Mouse (Mus musculus) heart, embryonic 10.5 days (tissue): ENCODE results near the gene Ifnz. TPM values are rescaled to one million over a fixed set of nuclear protein-coding genes. Genes with fewer than 3 reads are reported as not detected.
"Not testable (repeated sequence)": the region's sequence is repeated elsewhere in the genome, so short reads cannot be mapped to it uniquely, and the experiment has no call there.

Experiments used
- DNase-seq: peaks from one replicate; pipeline ENCODE4 v3.0.0-alpha.2; 2017; ENCODE audit warnings: low spot score
- H3K27ac ChIP-seq: fragments of 300-500 bp; sonication (generic); 2 replicates; pipeline ENCODE4 v1.5.1; 2016; ENCODE audit warnings: mild to moderate bottlenecking
- H3K27me3 ChIP-seq: fragments of 300-500 bp; sonication (generic); 2 replicates; pipeline ENCODE4 v1.6.1; 2016; ENCODE audit warnings: mild to moderate bottlenecking; ENCODE audit not compliant: poor library complexity, insufficient read depth, severe bottlenecking
- H3K36me3 ChIP-seq: fragments of 300-500 bp; sonication (generic); 2 replicates; pipeline ENCODE4 v1.6.1; 2016; ENCODE audit warnings: mild to moderate bottlenecking, moderate library complexity
- H3K4me1 ChIP-seq: fragments of 300-500 bp; sonication (generic); 2 replicates; pipeline ENCODE4 v1.6.1; 2016; ENCODE audit warnings: mild to moderate bottlenecking
- H3K4me3 ChIP-seq: fragments of 300-500 bp; sonication (generic); 2 replicates; pipeline ENCODE4 v1.5.1; 2016; ENCODE audit warnings: mild to moderate bottlenecking, moderate library complexity
- H3K9me3 ChIP-seq: fragments of 300-500 bp; sonication (generic); 2 replicates; pipeline ENCODE4 v1.6.1; 2016; ENCODE audit warnings: mild to moderate bottlenecking, moderate library complexity
- WGBS: fragments of 180-500 bp; shearing (Covaris S2); methylation state at CpG from one replicate; pipeline ENCODE4 v1.1.7; 2016; 5-methylcytosine and 5-hydroxymethylcytosine counted together
- polyA plus RNA-seq: library from polyadenylated mRNA; unstranded; fragments of >200 nt; fragmentation: Nextera tagmentation; extraction: Ambion mirVana; gene quantifications from 2 replicates; pipeline ENCODE4 v1.2.1, GENCODE M21; 2016

Ifnz gene
- polyA plus RNA-seq, 1 experiment from 2014 or later, result not detected

DNA sequence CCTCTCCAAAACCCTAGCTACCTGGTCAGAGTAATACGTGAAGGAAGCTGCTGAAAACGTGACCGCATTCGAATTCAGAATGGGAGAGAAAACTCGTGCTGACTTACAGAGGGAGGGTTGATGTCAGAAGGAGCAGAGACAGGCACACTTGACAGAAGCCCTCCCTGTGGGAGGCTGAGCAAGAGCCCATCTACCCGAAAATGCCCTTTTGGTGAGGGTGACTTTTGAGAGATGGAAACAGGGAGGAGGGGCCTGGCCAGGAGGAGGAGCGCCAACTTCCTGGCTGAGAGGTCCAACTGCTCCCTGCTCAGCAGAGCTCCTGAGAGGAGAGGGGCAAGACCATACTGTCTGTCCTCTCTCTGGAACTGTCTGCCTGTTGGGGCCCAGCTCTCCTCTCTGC, 17.4 kb downstream of the Ifnz start, which contains the start of gene Gm13285:
Gene Gm13285, plus strand, starts transcription at position 301 of the 400 bp plus-strand sequence.
- WGBS, result 16% methylated on average over 6 of the region's 7 CpGs

DNA sequence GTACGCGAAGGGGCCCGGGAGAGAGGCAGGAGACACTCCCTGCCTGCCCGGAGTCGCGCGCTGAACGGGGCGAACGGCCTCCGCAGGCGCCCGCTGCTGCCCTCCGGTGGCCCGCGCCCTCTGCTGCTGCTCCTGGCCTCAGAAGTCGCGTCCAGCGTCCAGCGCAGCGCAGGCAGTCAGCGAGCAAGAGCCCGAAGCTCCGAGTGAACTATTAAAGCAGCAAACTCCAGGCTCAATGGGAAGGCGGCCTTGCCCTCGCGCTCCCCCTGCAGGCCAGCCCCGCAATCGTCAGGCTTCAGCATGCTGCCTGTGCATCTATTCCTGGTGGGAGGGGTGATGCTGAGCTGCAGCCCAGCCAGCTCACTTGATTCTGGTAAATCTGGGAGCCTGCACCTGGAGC, 21.0 kb downstream of the Ifnz start, which contains the start of gene Gm13287:
Gene Gm13287, plus strand, starts transcription at position 301 of the 400 bp plus-strand sequence.
- not testable (repeated sequence) for H3K27me3 ChIP-seq, DNase-seq, H3K27ac ChIP-seq, H3K9me3 ChIP-seq, H3K4me3 ChIP-seq, H3K4me1 ChIP-seq, H3K36me3 ChIP-seq
- WGBS, result no CpG with 5 or more reads among the region's 29 CpGs

More for the DNA sequence above, 17.4 kb downstream of the Ifnz start, which contains the start of gene Gm13285:
- not testable (repeated sequence) for H3K4me1 ChIP-seq, H3K36me3 ChIP-seq, H3K4me3 ChIP-seq, DNase-seq, H3K27ac ChIP-seq, H3K27me3 ChIP-seq, H3K9me3 ChIP-seq

DNA sequence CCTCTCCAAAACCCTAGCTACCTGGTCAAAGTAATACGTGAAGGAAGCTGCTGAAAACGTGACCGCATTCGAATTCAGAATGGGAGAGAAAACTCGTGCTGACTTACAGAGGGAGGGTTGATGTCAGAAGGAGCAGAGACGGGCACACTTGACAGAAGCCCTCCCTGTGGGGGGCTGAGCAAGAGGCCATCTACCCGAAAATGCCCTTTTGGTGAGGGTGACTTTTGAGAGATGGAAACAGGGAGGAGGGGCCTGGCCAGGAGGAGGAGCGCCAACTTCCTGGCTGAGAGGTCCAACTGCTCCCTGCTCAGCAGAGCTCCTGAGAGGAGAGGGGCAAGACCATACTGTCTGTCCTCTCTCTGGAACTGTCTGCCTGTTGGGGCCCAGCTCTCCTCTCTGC, 23.3 kb downstream of the Ifnz start, which contains the start of gene Gm13288:
Gene Gm13288, plus strand, starts transcription at position 301 of the 400 bp plus-strand sequence.
- peak within 1 kb of the TSS; percentile 33; the same call in 1 of the 2 replicates for H3K4me3 ChIP-seq
- not testable (repeated sequence) for H3K9me3 ChIP-seq, H3K36me3 ChIP-seq, DNase-seq, H3K27me3 ChIP-seq, H3K27ac ChIP-seq, H3K4me1 ChIP-seq
- no CpG with 5 or more reads among the region's 8 CpGs for WGBS

DNA sequence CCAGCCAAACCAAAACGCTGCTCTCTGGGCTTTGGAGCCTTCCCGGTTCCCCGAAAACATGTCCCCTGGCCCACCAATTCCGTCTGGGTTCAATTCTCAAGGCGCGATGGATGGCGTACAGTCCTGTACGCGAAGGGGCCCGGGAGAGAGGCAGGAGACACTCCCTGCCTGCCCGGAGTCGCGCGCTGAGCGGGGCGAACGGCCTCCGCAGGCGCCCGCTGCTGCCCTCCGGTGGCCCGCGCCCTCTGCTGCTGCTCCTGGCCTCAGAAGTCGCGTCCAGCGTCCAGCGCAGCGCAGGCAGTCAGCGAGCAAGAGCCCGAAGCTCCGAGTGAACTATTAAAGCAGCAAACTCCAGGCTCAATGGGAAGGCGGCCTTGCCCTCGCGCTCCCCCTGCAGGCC, 23.8 kb downstream of the Ifnz start:
- H3K27me3 ChIP-seq, DNase-seq, H3K9me3 ChIP-seq, H3K4me1 ChIP-seq, H3K27ac ChIP-seq, H3K36me3 ChIP-seq: not testable (repeated sequence)
- peak overlapping the region; percentile 33; the same call in 1 of the 2 replicates for H3K4me3 ChIP-seq
- 0% methylated on average over 17 of the region's 34 CpGs for WGBS

DNA sequence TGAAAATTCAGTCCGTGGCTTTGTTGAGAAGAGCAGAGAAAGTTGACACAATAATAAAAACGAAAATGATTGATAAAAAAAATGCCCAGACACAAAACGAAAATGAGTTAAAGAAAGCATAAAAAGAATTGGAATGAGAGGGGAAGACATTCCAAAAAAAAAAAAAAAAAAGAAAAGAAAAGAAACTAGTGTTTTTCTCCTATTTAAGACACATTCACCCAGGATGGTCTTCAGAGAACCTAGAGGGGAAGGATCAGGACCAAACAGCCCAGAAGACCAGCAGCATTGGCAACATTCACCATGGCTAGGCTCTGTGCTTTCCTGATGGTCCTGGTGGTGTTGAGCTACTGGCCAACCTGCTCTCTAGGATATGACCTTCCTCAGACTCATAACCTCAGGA, 34.0 kb downstream of the Ifnz start, which contains the start of gene Ifna7:
Gene Ifna7, plus strand, starts transcription at position 301 of the 400 bp plus-strand sequence.
- Histone ChIP-seq H3K9me3 (no peaks in the 10 kb centered on the region), H3K36me3 (no peaks in the 10 kb centered on the region), H3K27ac (no peak within 1 kb of the TSS), H3K4me1 (no peaks in the 10 kb centered on the region), H3K4me3 (no peak within 1 kb of the TSS), H3K27me3 (no peaks in the 10 kb centered on the region)
- no peak for DNase-seq
- 58% methylated on average over 3 of the region's 3 CpGs for WGBS

DNA sequence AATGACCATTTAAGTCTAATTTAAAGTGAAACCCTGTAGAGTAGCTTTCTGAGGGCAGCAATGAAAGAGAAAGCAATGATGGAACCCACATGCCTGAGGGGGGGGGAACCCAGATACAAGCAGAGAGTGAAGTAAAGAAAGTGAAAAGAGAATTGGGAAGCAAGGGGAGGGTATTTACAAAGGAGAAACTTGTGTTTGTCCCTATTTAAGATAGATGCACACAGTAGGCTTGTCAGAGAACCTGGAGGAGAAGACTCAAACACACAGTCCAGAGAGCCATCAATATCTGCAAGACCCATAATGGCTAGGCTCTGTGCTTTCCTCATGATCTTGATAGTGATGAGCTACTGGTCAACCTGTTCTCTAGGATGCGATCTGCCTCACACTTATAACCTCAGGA, 37.7 kb downstream of the Ifnz start, which contains the start of gene Ifna11:
Gene Ifna11, plus strand, starts transcription at position 301 of the 400 bp plus-strand sequence.
- H3K36me3 ChIP-seq, result no peaks in the 10 kb centered on the region
- no peak within 1 kb of the TSS for H3K4me3 ChIP-seq
- no peak within 1 kb of the TSS for H3K27ac ChIP-seq
- no peaks in the 10 kb centered on the region for H3K9me3 ChIP-seq
- no peak for DNase-seq
- 64% methylated on average over 1 of the region's 1 CpGs for WGBS
- H3K4me1 ChIP-seq, result no peaks in the 10 kb centered on the region
- no peaks in the 10 kb centered on the region for H3K27me3 ChIP-seq

DNA sequence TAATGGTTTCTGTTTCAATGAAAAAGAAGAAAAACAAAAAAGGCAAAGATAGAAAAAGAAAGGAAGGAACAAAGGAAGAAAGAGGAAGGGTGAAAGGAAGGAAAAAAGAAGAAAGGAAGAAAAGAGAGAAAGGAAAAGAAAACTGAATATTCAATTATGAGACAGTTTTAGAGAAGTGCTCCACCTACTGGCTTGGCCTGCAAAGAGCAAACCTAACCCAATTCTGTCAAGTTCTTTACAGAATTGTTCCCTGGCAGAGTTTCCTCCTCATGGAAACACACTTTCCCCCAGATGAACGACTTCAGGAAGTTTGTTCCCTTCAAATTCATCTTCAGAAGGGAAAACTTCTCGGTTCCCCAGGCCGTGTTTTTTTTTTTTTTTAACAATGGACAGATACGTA, 41.1 kb downstream of the Ifnz start:
- WGBS, result 26% methylated on average over 4 of the region's 4 CpGs
- no peak for DNase-seq
- Histone ChIP-seq H3K4me1 (no peaks in the 10 kb centered on the region), H3K4me3 (no peak overlapping the region), H3K27ac (no peak overlapping the region), H3K9me3 (no peaks in the 10 kb centered on the region), H3K27me3 (no peaks in the 10 kb centered on the region), H3K36me3 (no peaks in the 10 kb centered on the region)

DNA sequence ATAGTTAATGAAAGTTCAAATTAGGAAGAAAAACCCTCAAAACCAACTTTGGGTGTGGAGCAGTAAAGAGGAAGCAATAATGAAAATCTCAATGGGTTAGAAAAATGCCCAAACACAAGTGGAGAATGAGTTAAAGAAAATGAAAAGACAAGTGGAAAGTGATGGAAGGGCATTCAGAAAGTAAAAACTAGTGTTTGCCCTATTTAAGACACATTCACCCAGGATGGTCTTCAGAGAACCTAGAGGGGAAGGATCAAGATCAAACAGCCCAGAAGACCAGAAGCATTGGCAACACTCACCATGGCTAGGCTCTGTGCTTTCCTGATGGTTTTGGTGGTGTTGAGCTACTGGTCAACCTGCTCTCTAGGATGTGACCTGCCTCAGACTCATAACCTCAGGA, 45.2 kb downstream of the Ifnz start, which contains the start of gene Ifna6:
Gene Ifna6, plus strand, starts transcription at position 301 of the 400 bp plus-strand sequence.
- not testable (repeated sequence) for H3K4me3 ChIP-seq, H3K4me1 ChIP-seq, H3K36me3 ChIP-seq, H3K27me3 ChIP-seq, H3K9me3 ChIP-seq, H3K27ac ChIP-seq, DNase-seq

DNA sequence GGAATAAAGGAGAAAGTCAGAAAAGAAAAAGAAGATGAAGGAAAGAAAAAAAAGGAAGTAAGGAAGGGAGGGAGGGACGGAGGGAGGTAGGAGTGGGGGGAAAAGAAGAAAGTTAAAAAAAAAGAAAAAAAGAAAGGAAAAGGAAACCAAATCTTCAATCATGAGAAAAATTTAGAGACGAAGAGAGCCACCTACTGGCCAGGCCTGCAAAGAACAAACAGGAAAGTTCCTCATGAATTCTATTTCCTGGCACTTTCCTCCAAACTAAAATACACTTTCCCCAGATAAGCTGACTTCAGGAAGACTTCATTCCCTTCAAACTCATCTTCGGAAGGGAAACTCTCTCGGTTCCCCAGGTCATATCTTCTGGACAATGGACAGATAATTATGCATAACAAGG, 48.6 kb downstream of the Ifnz start:
- DNase-seq, result no peak
- Histone ChIP-seq H3K9me3 (no peaks in the 10 kb centered on the region), H3K4me3 (no peak overlapping the region), H3K36me3 (no peaks in the 10 kb centered on the region), H3K27me3 (no peaks in the 10 kb centered on the region), H3K27ac (no peak overlapping the region), H3K4me1 (no peaks in the 10 kb centered on the region)
- 15% methylated on average over 4 of the region's 4 CpGs for WGBS

Other genes starting within 250 kb of the Ifnz start
- gene Ifna15, start 223.9 kb upstream of the Ifnz start, polyA plus RNA-seq, result not detected in 2 replicates
- not detected in 2 replicates for gene Ifna14, start 210.3 kb upstream of the Ifnz start, polyA plus RNA-seq
- gene Ifna9, start 189.7 kb upstream of the Ifnz start, polyA plus RNA-seq, result not detected in 2 replicates
- not detected in 2 replicates for gene Ifna12, start 178.8 kb upstream of the Ifnz start, polyA plus RNA-seq
- gene C87499, start 147.7 kb upstream of the Ifnz start, polyA plus RNA-seq, result not detected in 2 replicates
- gene Ifna13, start 137.7 kb upstream of the Ifnz start, polyA plus RNA-seq, result not detected in 2 replicates
- gene Ifna16, start 105.2 kb upstream of the Ifnz start, polyA plus RNA-seq, result not detected in 2 replicates
- gene Ifna2, start 98.2 kb upstream of the Ifnz start, polyA plus RNA-seq, result not detected in 2 replicates
- not detected in 2 replicates for gene Ifnab, start 90.8 kb upstream of the Ifnz start, polyA plus RNA-seq
- gene Gm26566, start 60.3 kb upstream of the Ifnz start, polyA plus RNA-seq, result 1.1 and 1.2 TPM in 2 replicates
- 83.9 and 88.7 TPM in 2 replicates for gene Klhl9, start 59.7 kb upstream of the Ifnz start, polyA plus RNA-seq
- gene Gm13271, start 27.3 kb upstream of the Ifnz start, polyA plus RNA-seq, result 0.30 TPM in 1 of 2 replicates, not detected in the other
- 0.28 and 0.36 TPM in 2 replicates for gene Gm13283, start 22.0 kb upstream of the Ifnz start, polyA plus RNA-seq
- gene Gm13290, start 8.3 kb upstream of the Ifnz start, polyA plus RNA-seq, result not detected in 2 replicates
- gene Gm13289, start 5.2 kb upstream of the Ifnz start, polyA plus RNA-seq, result not detected in 2 replicates
- gene Gm13272, start 2.3 kb upstream of the Ifnz start, polyA plus RNA-seq, result not detected in 2 replicates
- gene Gm13276, start 3.6 kb downstream of the Ifnz start, polyA plus RNA-seq, result not detected in 2 replicates
- gene Gm13277, start 6.5 kb downstream of the Ifnz start, polyA plus RNA-seq, result not detected in 2 replicates
- gene Gm13278, start 9.4 kb downstream of the Ifnz start, polyA plus RNA-seq, result not detected in 2 replicates
- not detected in 2 replicates for gene Gm13275, start 12.4 kb downstream of the Ifnz start, polyA plus RNA-seq
- not detected in 2 replicates for gene Gm13279, start 15.3 kb downstream of the Ifnz start, polyA plus RNA-seq
- 0.34 and 0.79 TPM in 2 replicates for gene Gm13285, start 17.5 kb downstream of the Ifnz start, polyA plus RNA-seq
- not detected in 2 replicates for gene Gm13287, start 21.1 kb downstream of the Ifnz start, polyA plus RNA-seq
- not detected in 2 replicates for gene Gm13288, start 23.4 kb downstream of the Ifnz start, polyA plus RNA-seq
- not detected in 2 replicates for gene Ifna7, start 34.1 kb downstream of the Ifnz start, polyA plus RNA-seq
- not detected in 2 replicates for gene Ifna11, start 37.8 kb downstream of the Ifnz start, polyA plus RNA-seq
- gene Ifna6, start 45.3 kb downstream of the Ifnz start, polyA plus RNA-seq, result not detected in 2 replicates
- gene Ifna5, start 53.4 kb downstream of the Ifnz start, polyA plus RNA-seq, result not detected in 2 replicates
- not detected in 2 replicates for gene Ifna4, start 59.7 kb downstream of the Ifnz start, polyA plus RNA-seq
- gene Ifna1, start 68.0 kb downstream of the Ifnz start, polyA plus RNA-seq, result not detected in 2 replicates
- gene Ifne, start 98.1 kb downstream of the Ifnz start, polyA plus RNA-seq, result not detected in 2 replicates